Mouse (Mus musculus) heart, adult 2 months (tissue): ENCODE results near the gene Zfp663.

Experiments
- CTCF ChIP-seq: fragments of 200-600 bp; IDR thresholded peaks from 2 replicates; pipeline ENCODE4 v1.8.1; 2022; ENCODE audit warnings: antibody characterized with exemption, mild to moderate bottlenecking, moderate library complexity
- EP300 ChIP-seq: fragments of 200-500 bp; IDR thresholded peaks from 2 replicates; pipeline ENCODE4 v1.6.1; 2011; ENCODE audit warnings: low read depth, low read length, control low read depth; ENCODE audit not compliant: insufficient read depth
- POLR2A ChIP-seq: fragments of 200-500 bp; IDR thresholded peaks from 2 replicates; pipeline ENCODE4 v1.6.1; 2011; ENCODE audit warnings: mild to moderate bottlenecking, low read depth, low read length, control low read depth; ENCODE audit not compliant: insufficient read depth

DNA sequence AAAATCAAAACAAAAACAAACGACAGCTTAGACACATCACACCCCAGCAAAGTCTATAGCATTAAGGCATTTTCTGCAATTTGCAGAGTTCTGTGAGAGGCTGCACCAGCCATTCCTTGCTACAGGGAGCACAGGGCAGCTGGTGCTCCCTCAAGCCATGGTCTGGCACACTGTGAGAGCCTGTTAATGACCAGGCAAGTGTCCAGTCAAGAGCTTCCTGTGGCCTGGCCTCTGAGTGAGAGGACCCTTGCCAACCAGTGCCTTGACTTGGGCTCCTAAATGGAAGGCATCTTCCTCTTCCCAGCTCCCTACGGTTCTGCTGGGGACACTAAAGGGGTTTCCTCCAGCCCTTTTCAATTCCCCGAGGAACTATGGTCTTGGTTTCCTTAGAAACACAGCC, 45.4 kb upstream of the Zfp663 start:
- TF ChIP-seq CTCF = no peak
- TF ChIP-seq POLR2A = no peak
- no peak for TF ChIP-seq EP300
